Mouse (Mus musculus) neural tube, embryonic 13.5 days (tissue): ENCODE results near the gene Fxyd1. TPM values are rescaled to one million over a fixed set of nuclear protein-coding genes. Genes with fewer than 3 reads are reported as not detected.
A peak's percentile ranks its signal among the peaks of the same experiment; 100 is the strongest.

Source experiments
- ATAC-seq: fragments of 200-750 bp; cut with Nextera tagmentation; 2 replicates; pipeline ENCODE4 v1.8.0; 2017; ENCODE audit warnings: low read depth, mild to moderate bottlenecking, moderate TSS enrichment, moderate library complexity
- H3K27ac ChIP-seq: fragments of 300-500 bp; sonication (generic); replicated peaks from 2 replicates; pipeline ENCODE4 v1.5.1; 2015; ENCODE audit warnings: moderate library complexity, mild to moderate bottlenecking, inconsistent platforms
- H3K27me3 ChIP-seq: fragments of 300-500 bp; sonication (generic); 2 replicates; pipeline ENCODE4 v1.6.1; 2015; ENCODE audit warnings: mild to moderate bottlenecking, inconsistent platforms
- H3K36me3 ChIP-seq: fragments of 300-500 bp; sonication (generic); 2 replicates; pipeline ENCODE4 v1.6.1; 2015; ENCODE audit warnings: mild to moderate bottlenecking, inconsistent platforms
- H3K4me1 ChIP-seq: fragments of 300-500 bp; sonication (generic); replicated peaks from 2 replicates; pipeline ENCODE4 v1.6.1; 2015; ENCODE audit warnings: inconsistent platforms
- H3K4me2 ChIP-seq: fragments of 300-500 bp; sonication (generic); 2 replicates; pipeline ENCODE4 v1.6.1; 2015; ENCODE audit warnings: inconsistent platforms, mild to moderate bottlenecking, moderate library complexity
- H3K4me3 ChIP-seq: fragments of 300-500 bp; sonication (generic); 2 replicates; pipeline ENCODE4 v1.5.1; 2015; ENCODE audit warnings: mild to moderate bottlenecking, inconsistent platforms
- H3K9ac ChIP-seq: fragments of 300-500 bp; sonication (generic); 2 replicates; pipeline ENCODE4 v1.6.1; 2015; ENCODE audit warnings: moderate library complexity, mild to moderate bottlenecking, inconsistent platforms
- H3K9me3 ChIP-seq: fragments of 300-500 bp; sonication (generic); 2 replicates; pipeline ENCODE4 v1.6.1; 2016; ENCODE audit warnings: inconsistent platforms
- WGBS: fragments of 180-500 bp; shearing (Covaris S2); methylation state at CpG from one replicate; pipeline ENCODE4 v1.1.7; 2015; 5-methylcytosine and 5-hydroxymethylcytosine counted together
- polyA plus RNA-seq: library from polyadenylated mRNA; unstranded; fragments of >200 nt; fragmentation: Nextera tagmentation; extraction: Ambion mirVana; gene quantifications from 2 replicates; pipeline ENCODE4 v1.2.1, GENCODE M21; 2015

The Fxyd1 gene
- polyA plus RNA-seq, 1 experiment from 2014 or later, result 33.9 TPM

- Histone ChIP-seq H3K27me3 (peaks cover 25% of the 10 kb centered on the region), H3K36me3 (no peaks in the 10 kb centered on the region), H3K27ac (no peak overlapping the region), H3K9me3 (no peaks in the 10 kb centered on the region), H3K4me3 (no peak overlapping the region), H3K9ac (no peak overlapping the region), H3K4me2 (no peak overlapping the region), H3K4me1 (peaks cover 21% of the 10 kb centered on the region)
- 70% methylated on average over 5 of the region's 5 CpGs for WGBS
- ATAC-seq, result no peak
Observed at GRCm38 (mm10) chr7:31057730-31058129, 731 bp upstream of the Fxyd1 start.

- Histone ChIP-seq H3K27ac (no peak overlapping the region), H3K9ac (no peak overlapping the region), H3K36me3 (no peaks in the 10 kb centered on the region), H3K9me3 (no peaks in the 10 kb centered on the region), H3K27me3 (peaks cover 38% of the 10 kb centered on the region), H3K4me1 (peaks cover 34% of the 10 kb centered on the region), H3K4me3 (no peak overlapping the region), H3K4me2 (no peak overlapping the region)
- 74% methylated on average over 7 of the region's 7 CpGs for WGBS
- ATAC-seq, result no peak
Observed at GRCm38 (mm10) chr7:31056448-31056847, 551 bp downstream of the Fxyd1 start.

GRCm38 (mm10) chr7:31055883-31056282 lies 1.1 kb downstream of the Fxyd1 start:
- H3K4me3 ChIP-seq, result no peak overlapping the region
- no peaks in the 10 kb centered on the region for H3K36me3 ChIP-seq
- H3K4me2 ChIP-seq, result no peak overlapping the region
- ATAC-seq, result no peak
- no peaks in the 10 kb centered on the region for H3K9me3 ChIP-seq
- peaks cover 44% of the 10 kb centered on the region for H3K27me3 ChIP-seq
- H3K9ac ChIP-seq, result no peak overlapping the region
- H3K4me1 ChIP-seq, result peaks cover 40% of the 10 kb centered on the region
- no peak overlapping the region for H3K27ac ChIP-seq
- 32% methylated on average over 3 of the region's 4 CpGs for whole genome bisulfite sequencing

- peak overlapping the region; percentile 63 for H3K4me2 ChIP-seq
- H3K9ac ChIP-seq, result 0 out of 2 replicates have a peak overlapping the region, but pooled peaks have one; percentile 12
- no peak overlapping the region for H3K4me3 ChIP-seq
- WGBS, result 7% methylated on average over 10 of the region's 10 CpGs
- no peak for ATAC-seq
- no peaks in the 10 kb centered on the region for H3K36me3 ChIP-seq
- H3K27me3 ChIP-seq, result peaks cover 49% of the 10 kb centered on the region
- peaks cover 44% of the 10 kb centered on the region for H3K4me1 ChIP-seq
- H3K27ac ChIP-seq, result peak overlapping the region; percentile 28; the same call in 1 of the 2 replicates
- no peaks in the 10 kb centered on the region for H3K9me3 ChIP-seq
Observed at GRCm38 (mm10) chr7:31055354-31055824, 1.6 kb downstream of the Fxyd1 start.

GRCm38 (mm10) chr7:31054661-31055320 lies 2.2 kb downstream of the Fxyd1 start:
- no peak for ATAC-seq
- Histone ChIP-seq H3K4me2 (peak overlapping the region; percentile 63), H3K27ac (peak overlapping the region; percentile 7; the same call in 1 of the 2 replicates)

GRCm38 (mm10) chr7:31053882-31054447 lies 3.0 kb downstream of the Fxyd1 start:
- peaks cover 58% of the 10 kb centered on the region for H3K4me1 ChIP-seq
- H3K9ac ChIP-seq, result no peak overlapping the region

More at GRCm38 (mm10) chr7:31054661-31055320, 2.2 kb downstream of the Fxyd1 start:
- Histone ChIP-seq H3K9me3 (no peaks in the 10 kb centered on the region), H3K36me3 (no peaks in the 10 kb centered on the region), H3K4me3 (no peak overlapping the region), H3K4me1 (peaks cover 50% of the 10 kb centered on the region), H3K27me3 (peaks cover 54% of the 10 kb centered on the region), H3K9ac (peak overlapping the region; percentile 34; the same call in 1 of the 2 replicates)
- 46% methylated on average over 11 of the region's 11 CpGs for WGBS

GRCm38 (mm10) chr7:31052636-31053434 lies 4.2 kb downstream of the Fxyd1 start:
- peak; percentile 13; the same call in 1 of the 2 replicates for ATAC-seq
- 1% methylated on average over 34 of the region's 34 CpGs for WGBS
- Histone ChIP-seq H3K4me2 (peak overlapping the region; percentile 63), H3K36me3 (no peaks in the 10 kb centered on the region), H3K4me1 (peaks cover 58% of the 10 kb centered on the region), H3K9me3 (no peaks in the 10 kb centered on the region), H3K27me3 (peaks cover 66% of the 10 kb centered on the region), H3K27ac (no peak overlapping the region), H3K9ac (peak overlapping the region; percentile 10), H3K4me3 (peak overlapping the region; percentile 22)

More at GRCm38 (mm10) chr7:31053882-31054447, 3.0 kb downstream of the Fxyd1 start:
- Histone ChIP-seq H3K9me3 (no peaks in the 10 kb centered on the region), H3K27ac (no peak overlapping the region), H3K36me3 (no peaks in the 10 kb centered on the region), H3K4me2 (peak overlapping the region; percentile 63), H3K4me3 (no peak overlapping the region), H3K27me3 (peaks cover 61% of the 10 kb centered on the region)
- no peak for ATAC-seq
- 38% methylated on average over 10 of the region's 10 CpGs for WGBS

GRCm38 (mm10) chr7:31052251-31052635 lies 4.8 kb downstream of the Fxyd1 start:
- no peak for ATAC-seq
- H3K9ac ChIP-seq, result peak overlapping the region; percentile 10; the same call in 1 of the 2 replicates
- 3% methylated on average over 22 of the region's 22 CpGs for WGBS
- no peaks in the 10 kb centered on the region for H3K9me3 ChIP-seq
- H3K4me3 ChIP-seq, result peak overlapping the region; percentile 22
- H3K27me3 ChIP-seq, result peaks cover 66% of the 10 kb centered on the region
- H3K27ac ChIP-seq, result no peak overlapping the region
- peak overlapping the region; percentile 63 for H3K4me2 ChIP-seq
- no peaks in the 10 kb centered on the region for H3K36me3 ChIP-seq
- H3K4me1 ChIP-seq, result peaks cover 58% of the 10 kb centered on the region

GRCm38 (mm10) chr7:31051321-31052021 lies 5.5 kb downstream of the Fxyd1 start, which contains the start of gene Fxyd7:
Fxyd7 (minus strand) TSS chr7:31051467.
- whole genome bisulfite sequencing, result 4% methylated on average over 20 of the region's 28 CpGs
- Histone ChIP-seq H3K4me2 (peak within 1 kb of the TSS; percentile 63), H3K9ac (peak within 1 kb of the TSS; percentile 68), H3K27ac (peak within 1 kb of the TSS; percentile 70), H3K4me3 (peak within 1 kb of the TSS; percentile 42), H3K36me3 (no peaks in the 10 kb centered on the region), H3K27me3 (peaks cover 70% of the 10 kb centered on the region), H3K4me1 (peaks cover 58% of the 10 kb centered on the region), H3K9me3 (no peaks in the 10 kb centered on the region)
- peak; percentile 46; the same call in 1 of the 2 replicates for ATAC-seq

- WGBS, result 2% methylated on average over 9 of the region's 9 CpGs
- Histone ChIP-seq H3K4me2 (peak overlapping the region; percentile 63), H3K27me3 (peaks cover 76% of the 10 kb centered on the region), H3K9me3 (no peaks in the 10 kb centered on the region), H3K9ac (peak overlapping the region; percentile 68), H3K4me3 (peak overlapping the region; percentile 42), H3K27ac (peak overlapping the region; percentile 70; the same call in 1 of the 2 replicates), H3K4me1 (peaks cover 58% of the 10 kb centered on the region), H3K36me3 (no peaks in the 10 kb centered on the region)
- ATAC-seq, result 0 out of 2 replicates have a peak, but pooled peaks have one; percentile 11
Observed at GRCm38 (mm10) chr7:31050921-31051320, 6.1 kb downstream of the Fxyd1 start.

GRCm38 (mm10) chr7:31050487-31050886 lies 6.5 kb downstream of the Fxyd1 start:
- Histone ChIP-seq H3K4me1 (peaks cover 57% of the 10 kb centered on the region), H3K36me3 (no peaks in the 10 kb centered on the region), H3K4me2 (peak overlapping the region; percentile 63), H3K27me3 (peaks cover 78% of the 10 kb centered on the region), H3K27ac (peak overlapping the region; percentile 70), H3K9me3 (no peaks in the 10 kb centered on the region), H3K4me3 (peak overlapping the region; percentile 42), H3K9ac (peak overlapping the region; percentile 68)
- WGBS, result 5% methylated on average over 6 of the region's 6 CpGs
- ATAC-seq, result 0 out of 2 replicates have a peak, but pooled peaks have one; percentile 2
